Mouse (Mus musculus) heart, adult 2 months (tissue): ENCODE measurements around the gene Zswim9. TPM values are rescaled to one million over a fixed set of nuclear protein-coding genes. Genes with fewer than 3 reads are reported as not detected.
"Not testable (repeated sequence)": the region's sequence is repeated elsewhere in the genome, so short reads cannot be mapped to it uniquely, and the experiment has no call there.

Experiments
- DNase-seq, 2 experiments: peaks; one replicate each; pipeline ENCODE4 v3.0.0; 2021
- H3K27ac ChIP-seq: fragments of 200-600 bp; 2 replicates; pipeline ENCODE4 v1.8.1; 2022
- H3K27me3 ChIP-seq: fragments of 200-500 bp; 2 replicates; pipeline ENCODE4 v1.6.1; 2012; ENCODE audit warnings: mild to moderate bottlenecking, low read length, inconsistent platforms, mixed read lengths; ENCODE audit not compliant: control insufficient read depth, insufficient read depth
- H3K36me3 ChIP-seq: fragments of 200-500 bp; 2 replicates; pipeline ENCODE4 v1.6.1; 2012; ENCODE audit warnings: low read length, inconsistent platforms; ENCODE audit not compliant: control insufficient read depth, insufficient read depth
- H3K4me1 ChIP-seq: fragments of 200-500 bp; 2 replicates; pipeline ENCODE4 v1.6.1; 2011; ENCODE audit warnings: low read length; ENCODE audit not compliant: control insufficient read depth, insufficient read depth
- H3K4me3 ChIP-seq: fragments of 200-600 bp; 2 replicates; pipeline ENCODE4 v1.8.1; 2022
- H3K79me2 ChIP-seq: fragments of 200-500 bp; replicated peaks from 2 replicates; pipeline ENCODE4 v1.6.1; 2012; ENCODE audit warnings: mild to moderate bottlenecking, inconsistent platforms, low read length, moderate library complexity, mixed read lengths; ENCODE audit not compliant: control insufficient read depth, insufficient read depth
- H3K9ac ChIP-seq: fragments of 200-500 bp; 2 replicates; pipeline ENCODE4 v1.6.1; 2012; ENCODE audit warnings: low read depth, mild to moderate bottlenecking, control low read depth, inconsistent platforms, low read length, mixed read lengths
- CTCF ChIP-seq: fragments of 200-600 bp; IDR thresholded peaks from 2 replicates; pipeline ENCODE4 v1.8.1; 2022; ENCODE audit warnings: antibody characterized with exemption, mild to moderate bottlenecking, moderate library complexity
- EP300 ChIP-seq: fragments of 200-500 bp; IDR thresholded peaks from 2 replicates; pipeline ENCODE4 v1.6.1; 2011; ENCODE audit warnings: low read depth, low read length, control low read depth; ENCODE audit not compliant: insufficient read depth
- POLR2A ChIP-seq: fragments of 200-500 bp; IDR thresholded peaks from 2 replicates; pipeline ENCODE4 v1.6.1; 2011; ENCODE audit warnings: mild to moderate bottlenecking, low read depth, low read length, control low read depth; ENCODE audit not compliant: insufficient read depth
- WGBS: fragments of 180-500 bp; shearing (Covaris S2); methylation state at CpG from one replicate; pipeline ENCODE4 v1.1.7; 2018; 5-methylcytosine and 5-hydroxymethylcytosine counted together
- intact Hi-C: fragments of 180-260 bp; cut with DNase I; formaldehyde crosslinking; loops from one replicate; pipeline ENCODE4 v1.15.1; 2025
- polyA plus RNA-seq: library from polyadenylated mRNA; depleted of rRNA; stranded (reverse); fragments of >200 nt; gene quantifications from 2 replicates; pipeline ENCODE4 v1.2.3, GENCODE M21; 2012
- total RNA-seq, 2 experiments: library from RNA; stranded (reverse); gene quantifications; 2 replicates each; pipeline ENCODE4 v1.2.3; 2021

The Zswim9 gene
- total and polyA plus RNA-seq, 3 experiments = 4.6 to 10.0 (median 9.2) TPM

DNA sequence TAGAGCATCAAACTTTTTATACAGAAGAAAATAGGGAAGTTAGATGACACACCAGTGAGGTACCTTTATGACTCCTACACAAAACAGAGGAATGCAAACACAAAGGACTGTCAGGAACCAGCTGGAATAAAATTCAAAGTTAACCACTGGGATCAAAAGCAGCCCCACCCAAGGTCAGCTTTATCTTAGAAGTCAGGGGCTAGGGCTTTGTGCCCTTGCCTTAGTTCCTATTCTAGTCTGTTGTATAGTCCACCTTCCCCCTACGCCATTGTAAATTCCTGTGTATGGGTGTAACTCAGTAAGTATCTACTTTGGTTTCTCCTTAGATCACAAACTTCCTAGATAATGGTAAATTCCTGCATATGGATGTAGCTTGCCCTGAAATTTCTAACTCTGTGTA lies 19.1 kb upstream of the Zswim9 start:
- intact Hi-C loops = no loop called here
- Histone ChIP-seq H3K27ac (no peak overlapping the region), H3K27me3 (no peaks in the 10 kb centered on the region), H3K4me1 (no peaks in the 10 kb centered on the region), H3K79me2 (no peaks in the 10 kb centered on the region), H3K36me3 (no peaks in the 10 kb centered on the region), H3K4me3 (no peak overlapping the region), H3K9ac (no peak overlapping the region)
- TF ChIP-seq POLR2A (no peak), CTCF (no peak), EP300 (no peak)
- DNase-seq = no peak
- WGBS = 82% methylated on average over 1 of the region's 1 CpGs

DNA sequence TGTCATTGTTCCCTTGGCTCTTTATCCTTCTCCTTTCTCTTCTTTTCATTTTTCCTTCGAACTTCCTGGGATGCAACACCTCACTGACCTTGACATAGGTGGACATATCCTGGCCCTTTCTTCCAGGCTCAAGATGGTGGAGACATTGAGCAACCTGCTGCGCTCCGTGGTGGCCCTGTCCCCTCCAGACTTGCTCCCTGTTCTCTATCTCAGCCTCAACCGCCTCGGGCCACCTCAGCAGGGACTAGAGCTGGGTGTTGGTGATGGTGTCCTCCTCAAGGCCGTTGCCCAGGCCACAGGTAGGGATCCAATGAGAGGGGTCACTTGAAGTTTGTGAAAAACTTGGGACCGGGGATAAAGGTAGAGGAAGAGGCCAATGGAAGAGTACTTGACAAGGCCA lies 16.7 kb upstream of the Zswim9 start:
- intact Hi-C loops = no loop called here
- Histone ChIP-seq H3K4me3 (no peak overlapping the region), H3K4me1 (no peaks in the 10 kb centered on the region), H3K79me2 (no peaks in the 10 kb centered on the region), H3K36me3 (no peaks in the 10 kb centered on the region), H3K27me3 (no peaks in the 10 kb centered on the region), H3K27ac (no peak overlapping the region), H3K9ac (no peak overlapping the region)
- no peak for DNase-seq
- TF ChIP-seq CTCF = no peak
- WGBS = 97% methylated on average over 7 of the region's 7 CpGs

DNA sequence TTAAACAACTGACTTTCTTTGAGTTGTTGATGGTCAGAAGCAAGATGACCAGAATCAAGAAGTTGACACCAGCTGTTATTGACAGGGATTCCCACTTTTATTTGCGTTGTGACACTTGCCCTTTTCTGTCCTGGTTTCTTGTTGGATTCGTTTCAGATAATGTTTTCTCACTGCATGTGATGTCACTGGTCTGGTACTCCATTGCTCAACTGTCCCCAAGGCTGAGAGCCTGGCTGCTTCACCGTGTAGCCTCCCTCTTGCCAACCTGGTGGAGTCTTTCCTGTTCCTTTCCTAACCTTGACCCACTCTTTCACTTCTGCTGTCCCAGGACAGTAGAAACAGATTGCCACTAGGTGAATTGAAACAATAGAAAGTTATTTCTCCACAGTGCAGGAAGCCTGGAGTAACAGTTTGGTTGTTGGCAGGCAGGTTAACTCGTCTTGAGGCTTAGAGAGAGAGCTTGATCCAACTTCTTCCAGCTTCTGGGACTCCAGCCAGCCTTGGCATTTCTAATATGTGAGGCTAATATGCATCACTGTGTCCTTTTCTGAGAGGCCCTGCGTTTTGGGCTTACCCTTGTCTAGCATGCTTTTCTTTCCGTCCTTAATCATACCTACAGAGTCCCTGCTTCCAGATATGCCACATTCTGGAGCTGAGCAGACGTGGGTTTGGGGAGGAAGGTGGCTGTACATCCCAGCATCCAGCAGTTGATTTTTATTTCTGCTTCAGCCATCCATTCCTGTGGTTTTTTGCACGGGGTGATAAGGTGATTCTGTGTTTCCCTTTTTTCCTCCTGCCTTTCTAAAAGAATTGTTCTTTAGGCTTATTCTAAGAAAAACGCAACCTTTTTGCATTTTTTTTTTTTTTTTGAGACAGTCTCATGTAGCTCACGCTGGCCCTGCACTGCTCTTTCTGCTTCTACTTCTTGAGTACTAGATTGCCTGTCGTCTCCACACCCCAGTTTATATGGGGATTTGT lies 15.6 kb upstream of the Zswim9 start:
- Histone ChIP-seq H3K4me1 (no peaks in the 10 kb centered on the region), H3K79me2 (no peaks in the 10 kb centered on the region), H3K36me3 (no peaks in the 10 kb centered on the region), H3K27me3 (no peaks in the 10 kb centered on the region), H3K9ac (no peak overlapping the region), H3K4me3 (no peak overlapping the region), H3K27ac (no peak overlapping the region)
- 69% methylated on average over 11 of the region's 11 CpGs for WGBS
- intact Hi-C loops = no loop called here
- DNase-seq = peak in 1 of 2 experiments; percentile 15
- no peak for TF ChIP-seq CTCF
- TF ChIP-seq EP300 = no peak
- TF ChIP-seq POLR2A = no peak

DNA sequence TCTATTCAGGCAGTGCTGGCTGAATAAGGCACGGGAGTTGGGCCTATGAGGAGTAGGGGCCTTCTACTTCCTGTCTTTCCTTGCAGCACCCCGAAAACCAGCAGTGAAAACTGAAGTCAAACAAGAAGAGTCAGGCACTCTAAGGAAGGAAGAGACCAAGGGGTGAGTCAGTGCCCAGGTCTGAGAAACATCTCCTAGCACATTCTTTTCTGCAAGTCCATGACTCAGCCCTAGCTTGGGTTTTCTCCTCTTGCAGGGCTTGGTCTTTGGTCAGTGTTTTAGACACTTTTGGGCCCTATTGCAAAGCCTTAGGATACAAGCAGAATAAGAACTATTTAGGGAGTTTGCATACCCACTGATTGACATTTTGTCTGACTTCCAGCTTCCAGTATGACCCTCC lies 12.8 kb upstream of the Zswim9 start:
- H3K27me3 ChIP-seq = no peaks in the 10 kb centered on the region
- H3K4me3 ChIP-seq = no peak overlapping the region
- TF ChIP-seq POLR2A = no peak
- no peak for TF ChIP-seq CTCF
- no peak for TF ChIP-seq EP300
- no peaks in the 10 kb centered on the region for H3K79me2 ChIP-seq
- H3K27ac ChIP-seq = no peak overlapping the region
- no peaks in the 10 kb centered on the region for H3K4me1 ChIP-seq
- intact Hi-C loops = no loop called here
- no peak for DNase-seq
- WGBS = 87% methylated on average over 2 of the region's 2 CpGs
- no peak overlapping the region for H3K9ac ChIP-seq
- H3K36me3 ChIP-seq = no peaks in the 10 kb centered on the region

DNA sequence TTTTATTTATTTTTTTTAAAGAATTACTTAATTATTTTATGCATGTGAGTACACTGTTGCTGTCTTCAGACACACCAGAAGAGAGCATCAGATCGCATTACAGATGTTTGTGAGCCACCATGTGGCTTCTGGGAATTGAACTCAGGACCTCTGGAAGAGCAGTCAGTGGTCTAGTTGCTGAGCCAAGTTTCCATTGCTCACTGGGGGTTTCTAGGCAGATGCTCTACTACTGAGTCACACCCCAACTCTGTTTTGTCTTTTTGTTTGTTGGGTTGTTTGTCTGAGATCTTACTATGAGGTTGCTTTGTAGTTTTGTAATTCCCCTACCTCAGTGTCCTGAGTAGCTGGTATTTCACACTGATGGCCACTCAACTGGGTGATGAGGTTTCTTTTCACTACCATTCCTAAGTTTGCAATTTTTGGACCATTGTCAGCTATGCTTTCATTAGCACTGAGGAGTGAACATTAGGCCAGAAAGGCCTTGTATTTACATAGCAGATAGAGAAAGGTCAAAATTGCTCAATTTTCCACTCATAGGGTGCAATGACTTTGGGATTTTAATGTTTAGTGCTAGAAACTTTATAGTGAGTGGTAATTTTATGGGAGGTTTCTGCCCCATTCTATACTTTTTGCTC lies 11.6 kb upstream of the Zswim9 start:
- no peak for TF ChIP-seq CTCF
- TF ChIP-seq EP300 = no peak
- TF ChIP-seq POLR2A = no peak
- Histone ChIP-seq H3K79me2 (no peaks in the 10 kb centered on the region), H3K9ac (no peak overlapping the region), H3K27me3 (no peaks in the 10 kb centered on the region), H3K27ac (no peak overlapping the region), H3K4me1 (no peaks in the 10 kb centered on the region), H3K4me3 (no peak overlapping the region), H3K36me3 (no peaks in the 10 kb centered on the region)
- intact Hi-C loops = no loop called here
- WGBS = 81% methylated on average over 1 of the region's 1 CpGs
- no peak for DNase-seq

GRCm38 (mm10) chr7:13288621-13289020 lies 10.1 kb upstream of the Zswim9 start:
- no peak overlapping the region for H3K27ac ChIP-seq
- TF ChIP-seq POLR2A (no peak), CTCF (peak; percentile 72), EP300 (no peak)
- H3K27me3 ChIP-seq = no peaks in the 10 kb centered on the region
- DNase-seq = no peak
- H3K36me3 ChIP-seq = no peaks in the 10 kb centered on the region
- H3K4me3 ChIP-seq = no peak overlapping the region
- no peaks in the 10 kb centered on the region for H3K4me1 ChIP-seq
- H3K79me2 ChIP-seq = no peaks in the 10 kb centered on the region
- WGBS = 47% methylated on average over 5 of the region's 5 CpGs
- H3K9ac ChIP-seq = no peak overlapping the region
- intact Hi-C loops = loop anchor here (10.0 kb wide), 1 partner anchor 814 kb away; the partner anchor contains the start of gene Zfp606

DNA sequence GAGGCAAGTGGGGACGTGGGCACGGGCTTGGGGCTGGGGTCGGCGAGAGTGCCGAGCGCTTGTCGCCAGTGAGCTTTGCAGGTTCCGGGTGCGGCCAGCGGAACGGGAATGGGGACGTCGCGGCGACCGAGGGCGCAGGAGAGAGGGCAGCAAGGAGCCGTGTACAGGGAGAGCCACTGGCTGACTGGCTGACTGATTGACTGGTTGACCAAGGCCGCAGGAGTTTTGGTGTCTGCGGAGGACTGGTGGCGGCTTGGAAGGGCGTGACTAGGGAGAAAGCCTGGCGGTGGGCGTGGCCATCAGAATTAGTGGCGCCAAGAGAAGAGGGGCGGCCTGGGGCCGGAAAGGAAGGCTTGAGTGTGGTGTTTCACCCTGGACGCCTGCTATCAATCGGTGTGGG lies 436 bp upstream of the Zswim9 start:
- not testable (repeated sequence) for H3K4me1 ChIP-seq, H3K36me3 ChIP-seq, H3K27ac ChIP-seq, DNase-seq, H3K27me3 ChIP-seq, H3K79me2 ChIP-seq
- Histone ChIP-seq H3K9ac (0 out of 2 replicates have a peak overlapping the region, but pooled peaks have one; percentile 33), H3K4me3 (peak overlapping the region; percentile 98)
- 0% methylated on average over 14 of the region's 29 CpGs for WGBS
- intact Hi-C loops = loop anchor here (5.0 kb wide), 2 partner anchors 227 to 397 kb away; partner anchors contain the start of genes Mzf1 and Zfp128
